Mouse (Mus musculus): ENCODE measurements around the gene Enox1. TPM values are rescaled to one million over a fixed set of nuclear protein-coding genes. Genes with fewer than 3 reads are reported as not detected.

Gene Enox1
- polyA plus RNA-seq (2021; fragmentation: Nextera tagmentation), result 11.7 and 11.8 TPM in 2 replicates
- long read RNA-seq, experiment 1, partial matches to known transcripts, result 3 of 27 reads
- long read RNA-seq, experiment 1, other reads (novel, unspliced or antisense), result 21 of 27 reads
- long read RNA-seq, experiment 2, transcript Enox1-201 (19 exons, 3,142 nt), result major isoform, 16 of 173 reads
- long read RNA-seq, experiment 2, partial matches to known transcripts, result 16 of 173 reads
- long read RNA-seq, experiment 2, other reads (novel, unspliced or antisense), result 141 of 173 reads

DNA sequence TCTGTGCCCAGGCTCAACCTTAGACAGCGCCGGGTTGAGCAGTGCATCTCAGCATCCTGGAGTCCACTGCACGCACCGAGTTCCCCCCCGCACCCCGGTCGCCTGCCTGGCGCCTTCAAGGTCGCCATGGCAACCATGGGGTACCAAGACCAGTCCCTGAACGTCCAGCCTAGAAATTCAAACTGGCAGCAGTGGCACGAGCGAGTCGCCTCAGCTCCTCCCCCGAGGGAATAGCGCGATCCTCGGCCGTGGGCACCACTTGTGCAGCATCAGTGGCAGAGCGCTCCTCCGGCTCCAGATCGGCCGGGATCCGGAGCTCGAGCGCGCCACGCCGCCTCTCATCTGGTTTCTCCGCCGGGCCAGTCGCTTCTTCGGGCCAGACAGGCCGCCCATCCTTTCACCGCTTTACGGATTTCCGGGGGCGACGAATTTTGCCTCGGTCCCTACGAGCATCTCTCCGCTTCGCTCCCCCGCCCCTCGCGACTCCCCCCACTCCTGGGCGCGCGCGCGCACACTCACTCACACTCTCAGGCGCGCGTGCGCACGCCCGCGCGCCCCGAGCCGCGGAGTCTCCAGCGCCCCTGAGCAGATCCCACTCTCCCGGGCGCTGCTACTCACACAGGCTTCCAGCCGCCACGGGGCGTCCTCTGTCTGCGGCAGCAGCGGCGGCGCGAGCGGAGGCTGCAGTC, at the start of gene Enox1:
Enox1 (plus strand) TSS at position 542 of the 689 bp plus-strand sequence.

Other genes with a start within 250 kb of the Enox1 start
- 3.4 and 3.5 TPM in 2 replicates for gene Ccdc122, start 120.0 kb upstream of the Enox1 start, polyA plus RNA-seq (2021; fragmentation: Nextera tagmentation)
- 0.98 and 1.0 TPM in 2 replicates for gene Lacc1, start 119.9 kb upstream of the Enox1 start, polyA plus RNA-seq (2021; fragmentation: Nextera tagmentation)

All from layer of hippocampus, adult 6 months (tissue).